Mouse (Mus musculus) ovary, adult 2 months (tissue): ENCODE data around the gene Gm8356. TPM values are rescaled to one million over a fixed set of nuclear protein-coding genes. Genes with fewer than 3 reads are reported as not detected.

Experiments
- polyA plus RNA-seq: library from polyadenylated mRNA; depleted of rRNA; stranded (reverse); fragments of >200 nt; gene quantifications from 2 replicates; pipeline ENCODE4 v1.2.3, GENCODE M21; 2012; rRNA removed

Gene Gm8356
- not detected in 2 replicates for polyA plus RNA-seq

DNA sequence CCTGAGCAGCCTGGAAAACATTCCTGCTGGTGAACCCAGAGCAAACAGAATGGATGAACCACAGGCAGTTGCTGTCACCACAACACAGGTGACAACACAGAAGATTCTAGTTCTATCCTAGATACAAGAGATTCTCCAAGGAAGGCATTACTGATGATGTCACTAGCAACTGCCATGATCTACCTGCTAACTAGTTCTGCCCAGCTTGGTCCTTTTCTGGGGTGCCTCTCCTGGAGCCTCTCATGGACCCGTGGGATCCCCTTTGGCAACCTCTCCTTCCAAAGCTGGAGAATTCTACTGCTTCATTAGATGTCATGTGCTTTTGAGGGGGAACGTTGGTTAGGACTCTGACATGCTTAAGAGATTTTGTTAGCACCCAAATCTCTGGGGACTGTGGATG, at the start of gene Gm8356:
Gm8356 (minus strand) TSS at position 101 of the 400 bp plus-strand sequence.

Other genes with a start within 250 kb of the Gm8356 start
- gene Gm21103, start 232.4 kb downstream of the Gm8356 start, polyA plus RNA-seq: not detected in 2 replicates
- gene Gm3618, start 193.6 kb downstream of the Gm8356 start, polyA plus RNA-seq: not detected in 2 replicates
- gene Gm16440, start 147.0 kb downstream of the Gm8356 start, polyA plus RNA-seq: not detected in 2 replicates
- 0.32 TPM in 1 of 2 replicates, not detected in the other for gene Gm3591, start 124.8 kb downstream of the Gm8356 start, polyA plus RNA-seq
- not detected in 2 replicates for gene Gm3594, start 92.7 kb downstream of the Gm8356 start, polyA plus RNA-seq
- gene Gm3629, start 53.3 kb upstream of the Gm8356 start, polyA plus RNA-seq: not detected in 2 replicates
- gene Gm3460, start 85.1 kb upstream of the Gm8356 start, polyA plus RNA-seq: not detected in 2 replicates
- not detected in 2 replicates for gene Gm10251, start 146.9 kb upstream of the Gm8356 start, polyA plus RNA-seq
- gene Gm8050, start 183.0 kb upstream of the Gm8356 start, polyA plus RNA-seq: not detected in 2 replicates
- 0.35 TPM in 1 of 2 replicates, not detected in the other for gene Gm3636, start 205.0 kb upstream of the Gm8356 start, polyA plus RNA-seq
- gene Gm8362, start 237.1 kb upstream of the Gm8356 start, polyA plus RNA-seq: not detected in 2 replicates